ENCODE assay signal across 22 mouse cellular contexts in the genomic region with DNA sequence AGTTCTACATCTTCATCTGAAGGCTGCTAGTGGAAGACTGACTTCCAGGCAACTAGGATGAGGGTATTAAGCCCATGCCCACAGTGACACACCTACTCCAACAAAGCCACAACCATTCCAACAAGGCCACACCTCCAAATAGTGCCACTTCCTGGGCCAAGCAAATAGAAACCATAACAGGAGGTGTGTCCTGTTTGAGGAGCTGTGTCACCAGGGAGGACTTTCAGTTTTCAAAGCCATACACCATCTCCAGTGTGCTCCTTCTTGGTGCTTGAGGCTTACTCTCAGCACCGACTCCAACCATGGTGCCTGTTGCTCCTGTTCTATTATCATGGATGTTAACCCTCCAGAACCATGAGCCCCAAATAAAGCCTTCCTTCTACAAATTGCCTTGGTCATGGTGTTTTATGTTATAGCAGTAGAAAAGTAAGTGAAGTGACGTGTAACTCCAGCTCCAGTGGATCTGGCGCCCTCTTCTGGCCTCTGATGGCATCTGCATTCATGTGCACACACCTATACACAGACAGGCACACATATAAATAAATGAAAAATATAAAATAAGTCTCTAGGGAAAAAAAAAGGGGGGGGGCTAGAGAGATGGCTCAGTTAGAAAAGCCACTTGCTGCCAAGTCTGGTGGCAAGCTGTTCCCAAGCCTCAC. TPM values are rescaled to one million over a fixed set of nuclear protein-coding genes. Genes with fewer than 3 reads are reported as not detected.
DNase-seq lines count a peak whose midpoint lies in the region; TF ChIP-seq lines count a peak whose summit lies in the region.
"Had no signal": no experiment of that assay in that cellular context is flagged by ENCODE, and none has a peak within 500 bp of the region (broad histone marks: within the 10 kb centered on the region; RNA-seq: fewer than 3 reads in every experiment).

No protein-coding gene starts in this region.

- intact Hi-C loops in gastrocnemius, adult 2 months (cut with DNase I): loop anchor here (5.0 kb wide), 1 partner anchor 124 kb away; no protein-coding TSS in a partner anchor

- H3K36me3 ChIP-seq in liver, adult 2 months (ENCODE audit: control insufficient read depth, insufficient read depth, low read length): no peaks in the 10 kb centered on the region
- H3K36me3 ChIP-seq in testis, adult 2 months (ENCODE audit: control insufficient read depth, insufficient read depth, low read length): no peaks in the 10 kb centered on the region
- H3K36me3 ChIP-seq: embryonic facial prominence, embryonic 13.5 days; forebrain, embryonic 15.5 days; heart, embryonic 12.5 days; hindbrain, embryonic 12.5 days; limb, embryonic 10.5 days; liver, embryonic 15.5 days; neural tube, embryonic 13.5 days had no signal

- DNase-seq in gastrocnemius, adult 2 months: no peak
- DNase-seq in gastrocnemius, adult 8-10 months (ENCODE audit: low spot score in 2 of 2): no peak
- no peak for DNase-seq in liver, adult 2 months (ENCODE audit: extremely low read depth, low read depth, low spot score)
- no peak for DNase-seq in liver
- no peak for DNase-seq in testis, postnatal 14 days (ENCODE audit: low spot score)
- DNase-seq in frontal cortex, postnatal 14 days (ENCODE audit: low spot score in 2 of 2): no peak
- DNase-seq: cerebellum, adult 9-11 months; heart, postnatal 14 days; kidney, postnatal 14 days; right cerebral cortex, adult 18-20 months; thymus, adult 18-20 months; thymus, postnatal 4 days had no signal

- no peak overlapping the region for H3K27ac ChIP-seq in gastrocnemius, adult 2 months
- H3K27ac ChIP-seq in liver, adult 2 months (replicated peaks; ENCODE audit: insufficient read depth, low read depth, low read length): no peak overlapping the region
- no peak overlapping the region for H3K27ac ChIP-seq in testis, adult 2 months (ENCODE audit: control insufficient read depth, insufficient read depth, low read depth, low read length)
- H3K27ac ChIP-seq: embryonic facial prominence, embryonic 13.5 days; forebrain, embryonic 15.5 days; hindbrain, embryonic 12.5 days; left cerebral cortex, adult 2 months; limb, embryonic 10.5 days; liver, embryonic 15.5 days; macrophage; neural tube, embryonic 13.5 days had no signal

- no peaks in the 10 kb centered on the region; the same call in 1 of the 2 replicates for H3K4me1 ChIP-seq in liver, adult 2 months (ENCODE audit: control insufficient read depth, insufficient read depth, low read length)
- H3K4me1 ChIP-seq in testis, adult 2 months (ENCODE audit: control insufficient read depth, insufficient read depth, low read length): peaks cover 2% of the 10 kb centered on the region
- H3K4me1 ChIP-seq: embryonic facial prominence, embryonic 13.5 days; forebrain, embryonic 15.5 days; heart, embryonic 12.5 days; hindbrain, embryonic 12.5 days; liver, embryonic 15.5 days; neural tube, embryonic 13.5 days had no signal

- no peak overlapping the region for H3K4me3 ChIP-seq in gastrocnemius, adult 2 months
- H3K4me3 ChIP-seq in liver, adult 2 months (ENCODE audit: insufficient read depth, low read depth, low read length): no peak overlapping the region
- no peak overlapping the region for H3K4me3 ChIP-seq in testis, adult 2 months (ENCODE audit: control insufficient read depth, low read depth, low read length)
- H3K4me3 ChIP-seq: embryonic facial prominence, embryonic 13.5 days; forebrain, embryonic 15.5 days; heart, embryonic 12.5 days; hindbrain, embryonic 12.5 days; left cerebral cortex, adult 2 months; limb, embryonic 10.5 days; liver, embryonic 15.5 days; neural tube, embryonic 13.5 days had no signal

- H3K27me3 ChIP-seq in liver, adult 2 months (ENCODE audit: control insufficient read depth, insufficient read depth, low read length): no peaks in the 10 kb centered on the region
- no peaks in the 10 kb centered on the region for H3K27me3 ChIP-seq in testis, adult 2 months (ENCODE audit: control insufficient read depth, insufficient read depth, low read length)
- H3K27me3 ChIP-seq: embryonic facial prominence, embryonic 13.5 days; forebrain, embryonic 15.5 days; heart, embryonic 12.5 days; liver, embryonic 15.5 days; neural tube, embryonic 13.5 days had no signal

- no peaks in the 10 kb centered on the region for H3K79me2 ChIP-seq in liver, adult 2 months (ENCODE audit: control insufficient read depth, insufficient read depth, low read length)

- peak; percentile 9; the same call in 1 of the 2 replicates for TF ChIP-seq CTCF in gastrocnemius, adult 2 months (IDR thresholded peaks at IDR 0.05)
- peak; percentile 30; the same call in 1 of the 2 replicates for TF ChIP-seq CTCF in liver, adult 2 months (IDR thresholded peaks at IDR 0.05; ENCODE audit: low read depth, low read length)
- peak; percentile 68; the same call in 1 of the 2 replicates for TF ChIP-seq CTCF in testis, adult 2 months (IDR thresholded peaks at IDR 0.05; ENCODE audit: control insufficient read depth, insufficient read depth, insufficient replicate concordance, low read depth, low read length)

- TF ChIP-seq POLR2A in liver, adult 2 months (IDR thresholded peaks at IDR 0.05; ENCODE audit: extremely low read depth, insufficient read depth, low read length): no peak
- TF ChIP-seq POLR2A in testis, adult 2 months (IDR thresholded peaks at IDR 0.05; ENCODE audit: control insufficient read depth, low read depth, low read length): no peak

- no peak overlapping the region for H3K9ac ChIP-seq in liver, adult 2 months (ENCODE audit: low read depth, low read length)
- H3K9ac ChIP-seq: embryonic facial prominence, embryonic 13.5 days; forebrain, embryonic 15.5 days; heart, embryonic 12.5 days; hindbrain, embryonic 12.5 days; liver, embryonic 15.5 days; neural tube, embryonic 13.5 days had no signal

- 96% methylated on average over 3 of the region's 3 CpGs for WGBS in liver, adult 2 months

RNA-seq across cellular contexts. Expression of a gene that starts 26.8 kb away (rescaled TPM):
- total RNA-seq in gastrocnemius, adult 2 months (2021): under 1 TPM; 0.31 to 0.33 TPM
- 1 to 10 TPM in 1 of 4 experiments, under 1 TPM in 3; 0.10 to 1.1 (median 0.22) TPM for total RNA-seq in gastrocnemius, adult 8-10 months (2022)
- total RNA-seq in liver, adult 2 months (2014; rRNA removed): 14.4 and 25.8 TPM in 2 replicates
- 34.3 and 64.4 TPM in 2 replicates for polyA plus RNA-seq in liver, adult 2 months (2012; rRNA removed)
- 0.65 and 1.3 TPM in 2 replicates for polyA plus RNA-seq in testis, adult 2 months (2012; rRNA removed)
- polyA plus RNA-seq: macrophage had no signal

RNA-seq across cellular contexts. Expression of a gene that starts 34.9 kb away (rescaled TPM):
- 1 to 10 TPM; 1.8 to 2.6 TPM for total RNA-seq in gastrocnemius, adult 2 months (2021)
- total RNA-seq in gastrocnemius, adult 8-10 months (2022): 1 to 10 TPM in 3 of 4 experiments, under 1 TPM in 1; 0.85 to 2.0 (median 1.8) TPM
- total RNA-seq in liver, adult 2 months (2014; rRNA removed): 7.7 and 9.3 TPM in 2 replicates
- polyA plus RNA-seq in liver, adult 2 months (2012; rRNA removed): 11.6 and 12.0 TPM in 2 replicates
- polyA plus RNA-seq in testis, adult 2 months (2012; rRNA removed): 0.75 and 0.83 TPM in 2 replicates

RNA-seq across cellular contexts. Expression of a gene that starts 52.4 kb away (rescaled TPM):
- total RNA-seq in gastrocnemius, adult 2 months (2021): not detected
- 1 to 10 TPM in 1 of 4 experiments, not detected in 3; 1.4 TPM for total RNA-seq in gastrocnemius, adult 8-10 months (2022)
- 0.40 and 0.55 TPM in 2 replicates for total RNA-seq in liver, adult 2 months (2014; rRNA removed)
- polyA plus RNA-seq in liver, adult 2 months (2012; rRNA removed): 0.40 and 0.50 TPM in 2 replicates
- polyA plus RNA-seq in testis, adult 2 months (2012; rRNA removed): 2.3 and 2.9 TPM in 2 replicates
- polyA plus RNA-seq: macrophage had no signal

Comparison
In these comparisons a context has a peak if more than half of its experiments do, and no peak if none do; other contexts are left out.
1. CTCF ChIP-seq: peak in every context shown above with its lines; median percentile 68 in testis, adult 2 months; 30 in liver, adult 2 months; 9 in gastrocnemius, adult 2 months.